Mouse (Mus musculus): ENCODE measurements around the gene Tmem151a.

GRCm38 (mm10) chr19:5071545-5072369, 13.6 kb downstream of the Tmem151a start:
- TF ChIP-seq POLR2A (IDR thresholded peaks at IDR 0.05; ENCODE audit: borderline replicate concordance, low read depth, low read length) (no peak), CTCF (IDR thresholded peaks at IDR 0.05; ENCODE audit: low read depth, low read length) (no peak)
